Mouse (Mus musculus): ENCODE measurements around the gene Tbcc. TPM values are rescaled to one million over a fixed set of nuclear protein-coding genes. Genes with fewer than 3 reads are reported as not detected.

Tbcc gene
- polyA plus RNA-seq, 1 experiment: 10.8 TPM

DNA sequence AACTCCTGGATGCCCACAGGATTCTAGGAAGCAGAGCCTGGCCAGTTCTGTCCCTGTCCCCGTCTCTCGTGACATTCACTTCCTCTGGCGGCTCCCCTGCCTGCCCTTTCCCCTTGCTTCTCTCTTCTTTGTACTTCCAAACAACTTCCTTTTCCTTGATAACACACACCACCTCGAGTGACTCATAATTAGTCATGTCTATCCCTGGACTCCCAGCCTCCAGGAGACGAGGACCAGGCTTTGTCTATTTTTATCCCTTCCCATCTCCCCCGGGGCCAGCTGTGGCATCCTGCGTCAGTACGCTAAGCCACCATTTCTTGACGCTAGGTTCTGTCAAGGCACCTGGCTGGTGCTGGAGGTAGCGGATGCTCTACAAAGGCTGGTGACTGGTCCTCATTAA is 16.4 kb upstream of the Tbcc start:
- Histone ChIP-seq H3K9me3 (replicated peaks; ENCODE audit: control insufficient read depth, insufficient read depth, low read length, poor library complexity, severe bottlenecking) (no peaks in the 10 kb centered on the region), H3K9ac (ENCODE audit: low read depth, poor library complexity, severe bottlenecking) (no peak overlapping the region), H3K36me3 (ENCODE audit: control insufficient read depth, insufficient read depth, low read length, poor library complexity, severe bottlenecking) (no peaks in the 10 kb centered on the region), H3K27me3 (ENCODE audit: control insufficient read depth, insufficient read depth, low read length, poor library complexity, severe bottlenecking) (no peaks in the 10 kb centered on the region), H3K4me1 (ENCODE audit: control insufficient read depth, insufficient read depth, low read length) (peaks cover 4% of the 10 kb centered on the region), H3K27ac (ENCODE audit: insufficient read depth, low read length) (no peak overlapping the region), H3K4me3 (ENCODE audit: low read depth, low read length) (no peak overlapping the region)
- no peak for TF ChIP-seq POLR2A (IDR thresholded peaks at IDR 0.05; ENCODE audit: insufficient read depth, low read length)
- no peak for TF ChIP-seq EP300 (IDR thresholded peaks at IDR 0.05; ENCODE audit: insufficient read depth, low read depth, low read length)
- no peak for TF ChIP-seq CTCF (IDR thresholded peaks at IDR 0.05; ENCODE audit: low read depth, low read length)

DNA sequence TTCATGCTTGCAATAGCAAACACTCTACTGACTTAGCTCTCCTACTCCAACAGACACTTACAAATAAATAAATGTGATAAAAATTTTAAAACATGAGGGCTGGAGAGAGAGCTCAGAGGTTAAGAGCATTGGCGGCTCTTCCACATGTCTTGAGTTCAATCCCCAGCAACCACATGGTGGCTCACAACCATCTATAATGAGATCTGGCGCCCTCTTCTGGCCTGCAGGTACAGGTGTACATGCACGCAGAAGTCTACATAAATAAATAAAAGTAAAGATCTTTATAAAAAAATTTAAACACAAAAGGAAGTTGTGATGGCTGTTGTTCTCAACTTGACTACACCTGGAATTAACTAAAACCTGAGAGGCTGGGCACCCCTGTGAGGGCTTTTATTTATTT is 14.9 kb upstream of the Tbcc start:
- TF ChIP-seq EP300 (IDR thresholded peaks at IDR 0.05; ENCODE audit: insufficient read depth, low read depth, low read length): no peak
- peak; percentile 62 for TF ChIP-seq CTCF (IDR thresholded peaks at IDR 0.05; ENCODE audit: low read depth, low read length)
- Histone ChIP-seq H3K9ac (ENCODE audit: low read depth, poor library complexity, severe bottlenecking) (no peak overlapping the region), H3K36me3 (ENCODE audit: control insufficient read depth, insufficient read depth, low read length, poor library complexity, severe bottlenecking) (no peaks in the 10 kb centered on the region), H3K4me3 (ENCODE audit: low read depth, low read length) (no peak overlapping the region), H3K27me3 (ENCODE audit: control insufficient read depth, insufficient read depth, low read length, poor library complexity, severe bottlenecking) (no peaks in the 10 kb centered on the region), H3K9me3 (replicated peaks; ENCODE audit: control insufficient read depth, insufficient read depth, low read length, poor library complexity, severe bottlenecking) (no peaks in the 10 kb centered on the region), H3K4me1 (ENCODE audit: control insufficient read depth, insufficient read depth, low read length) (peaks cover 2% of the 10 kb centered on the region), H3K27ac (ENCODE audit: insufficient read depth, low read length) (no peak overlapping the region)

DNA sequence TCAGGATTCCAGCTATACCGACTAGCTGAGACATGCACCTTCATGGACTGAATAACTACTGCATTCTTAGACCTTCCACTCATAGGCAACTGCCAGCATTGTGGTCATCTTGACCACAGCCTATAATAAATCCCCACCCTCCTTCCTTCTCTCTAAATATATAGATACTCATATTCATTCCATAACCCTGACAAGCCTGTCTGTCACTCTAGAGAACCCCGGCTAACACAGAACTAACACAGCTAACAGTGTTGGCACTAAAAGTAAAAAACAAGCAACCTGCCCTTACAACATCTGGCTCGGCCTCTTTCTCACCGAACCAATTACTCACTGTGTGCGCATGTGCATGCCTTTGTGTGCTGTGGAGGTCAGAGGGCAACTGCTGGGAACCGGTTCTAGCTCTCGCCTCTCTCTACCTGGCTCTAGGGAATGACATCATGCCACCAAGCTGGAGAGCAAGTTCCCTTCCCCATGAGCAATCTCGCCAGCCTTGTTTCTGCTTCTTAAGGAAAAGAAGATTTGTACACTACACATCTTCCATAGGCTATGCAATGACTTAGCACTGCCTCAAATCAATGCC is 14.0 kb upstream of the Tbcc start:
- peaks cover 2% of the 10 kb centered on the region for H3K4me1 ChIP-seq (ENCODE audit: control insufficient read depth, insufficient read depth, low read length)
- TF ChIP-seq EP300 (IDR thresholded peaks at IDR 0.05; ENCODE audit: insufficient read depth, low read depth, low read length): no peak
- no peaks in the 10 kb centered on the region for H3K27me3 ChIP-seq (ENCODE audit: control insufficient read depth, insufficient read depth, low read length, poor library complexity, severe bottlenecking)
- H3K36me3 ChIP-seq (ENCODE audit: control insufficient read depth, insufficient read depth, low read length, poor library complexity, severe bottlenecking): no peaks in the 10 kb centered on the region
- H3K27ac ChIP-seq (ENCODE audit: insufficient read depth, low read length): peak overlapping the region; percentile 48; the same call in 1 of the 2 replicates
- no peaks in the 10 kb centered on the region for H3K9me3 ChIP-seq (replicated peaks; ENCODE audit: control insufficient read depth, insufficient read depth, low read length, poor library complexity, severe bottlenecking)
- no peak overlapping the region for H3K4me3 ChIP-seq (ENCODE audit: low read depth, low read length)
- H3K9ac ChIP-seq (ENCODE audit: low read depth, poor library complexity, severe bottlenecking): no peak overlapping the region

DNA sequence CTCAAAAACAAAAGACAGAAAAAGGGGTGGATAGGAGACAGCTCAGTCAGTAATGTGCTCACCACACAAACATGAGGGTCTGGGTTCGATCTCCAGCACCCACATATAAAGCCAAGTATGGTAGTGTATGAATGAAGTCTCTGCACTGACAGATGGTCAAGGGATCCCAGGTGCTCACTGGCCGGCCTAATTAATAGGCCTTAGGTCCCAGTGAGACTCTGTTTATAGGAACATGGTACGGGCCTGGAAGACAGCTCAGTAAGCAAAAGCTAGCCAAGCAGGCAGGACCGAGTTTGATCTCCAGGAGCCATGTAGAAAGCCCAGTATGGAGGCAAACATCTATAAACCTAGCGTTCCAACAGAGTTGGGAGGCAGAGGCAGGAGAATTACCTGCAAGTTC is 13.4 kb upstream of the Tbcc start:
- Histone ChIP-seq H3K4me1 (ENCODE audit: control insufficient read depth, insufficient read depth, low read length) (peaks cover 2% of the 10 kb centered on the region), H3K4me3 (ENCODE audit: low read depth, low read length) (no peak overlapping the region), H3K27me3 (ENCODE audit: control insufficient read depth, insufficient read depth, low read length, poor library complexity, severe bottlenecking) (no peaks in the 10 kb centered on the region), H3K9me3 (replicated peaks; ENCODE audit: control insufficient read depth, insufficient read depth, low read length, poor library complexity, severe bottlenecking) (no peaks in the 10 kb centered on the region), H3K36me3 (ENCODE audit: control insufficient read depth, insufficient read depth, low read length, poor library complexity, severe bottlenecking) (no peaks in the 10 kb centered on the region), H3K27ac (ENCODE audit: insufficient read depth, low read length) (no peak overlapping the region), H3K9ac (ENCODE audit: low read depth, poor library complexity, severe bottlenecking) (no peak overlapping the region)
- TF ChIP-seq POLR2A (IDR thresholded peaks at IDR 0.05; ENCODE audit: insufficient read depth, low read length) (no peak), CTCF (IDR thresholded peaks at IDR 0.05; ENCODE audit: low read depth, low read length) (no peak)

DNA sequence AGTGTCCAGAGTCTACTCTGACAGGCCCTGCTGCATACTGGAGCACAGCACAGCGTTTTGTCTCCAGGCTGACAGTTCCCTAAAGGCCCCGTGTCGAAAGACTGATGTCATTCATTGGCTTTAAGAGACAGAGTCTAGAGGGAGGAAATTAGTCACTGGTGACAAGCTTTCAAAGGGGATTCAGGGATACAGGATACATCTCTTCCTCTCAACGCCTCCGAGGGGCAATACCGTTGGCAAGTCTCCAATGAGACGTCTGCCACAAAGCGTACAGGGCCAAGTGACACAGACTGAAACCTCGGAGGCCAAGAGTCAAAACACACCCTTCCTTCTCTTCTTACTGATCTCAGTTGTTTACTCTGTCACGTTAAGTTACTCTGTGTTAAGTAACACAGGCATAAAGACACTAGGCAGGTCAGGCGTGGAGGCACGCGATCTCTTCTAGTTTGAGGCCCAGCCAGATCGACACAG is 10.6 kb upstream of the Tbcc start:
- Histone ChIP-seq H3K9me3 (replicated peaks; ENCODE audit: control insufficient read depth, insufficient read depth, low read length, poor library complexity, severe bottlenecking) (no peaks in the 10 kb centered on the region), H3K9ac (ENCODE audit: low read depth, poor library complexity, severe bottlenecking) (no peak overlapping the region), H3K36me3 (ENCODE audit: control insufficient read depth, insufficient read depth, low read length, poor library complexity, severe bottlenecking) (no peaks in the 10 kb centered on the region), H3K4me1 (ENCODE audit: control insufficient read depth, insufficient read depth, low read length) (peaks cover 4% of the 10 kb centered on the region), H3K27ac (ENCODE audit: insufficient read depth, low read length) (no peak overlapping the region), H3K27me3 (ENCODE audit: control insufficient read depth, insufficient read depth, low read length, poor library complexity, severe bottlenecking) (no peaks in the 10 kb centered on the region), H3K4me3 (ENCODE audit: low read depth, low read length) (no peak overlapping the region)
- TF ChIP-seq EP300 (IDR thresholded peaks at IDR 0.05; ENCODE audit: insufficient read depth, low read depth, low read length) (no peak), POLR2A (IDR thresholded peaks at IDR 0.05; ENCODE audit: insufficient read depth, low read length) (no peak), CTCF (IDR thresholded peaks at IDR 0.05; ENCODE audit: low read depth, low read length) (no peak)

DNA sequence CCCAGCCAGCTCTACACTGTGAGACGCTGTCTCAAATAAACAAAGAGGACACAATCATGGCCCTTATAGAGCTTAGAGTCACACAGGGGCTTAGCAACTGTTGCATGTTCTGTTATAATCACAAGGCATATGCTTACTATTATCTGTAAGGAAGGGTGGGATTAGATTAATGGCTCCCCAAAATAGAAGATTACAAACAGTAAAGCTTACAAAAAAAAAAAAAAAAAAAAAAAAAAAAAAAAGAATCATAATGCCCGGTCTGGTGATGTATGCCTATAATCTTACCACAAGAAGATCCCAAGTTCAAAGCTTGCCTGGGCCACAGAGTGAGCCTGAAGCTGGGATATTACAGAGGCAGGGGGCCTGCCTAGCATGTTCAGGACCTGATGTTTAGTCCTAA is 10.2 kb upstream of the Tbcc start:
- Histone ChIP-seq H3K4me1 (ENCODE audit: control insufficient read depth, insufficient read depth, low read length) (peaks cover 4% of the 10 kb centered on the region), H3K4me3 (ENCODE audit: low read depth, low read length) (no peak overlapping the region), H3K27ac (ENCODE audit: insufficient read depth, low read length) (no peak overlapping the region), H3K9ac (ENCODE audit: low read depth, poor library complexity, severe bottlenecking) (no peak overlapping the region), H3K36me3 (ENCODE audit: control insufficient read depth, insufficient read depth, low read length, poor library complexity, severe bottlenecking) (no peaks in the 10 kb centered on the region), H3K9me3 (replicated peaks; ENCODE audit: control insufficient read depth, insufficient read depth, low read length, poor library complexity, severe bottlenecking) (no peaks in the 10 kb centered on the region), H3K27me3 (ENCODE audit: control insufficient read depth, insufficient read depth, low read length, poor library complexity, severe bottlenecking) (no peaks in the 10 kb centered on the region)
- TF ChIP-seq CTCF (IDR thresholded peaks at IDR 0.05; ENCODE audit: low read depth, low read length) (no peak), EP300 (IDR thresholded peaks at IDR 0.05; ENCODE audit: insufficient read depth, low read depth, low read length) (no peak), POLR2A (IDR thresholded peaks at IDR 0.05; ENCODE audit: insufficient read depth, low read length) (no peak)
